Mouse (Mus musculus) heart, embryonic 13.5 days (tissue): ENCODE results near the gene Fezf2. TPM values are rescaled to one million over a fixed set of nuclear protein-coding genes. Genes with fewer than 3 reads are reported as not detected.

ENCODE experiments used
- ATAC-seq: fragments of 200-750 bp; cut with Nextera tagmentation; 2 replicates; pipeline ENCODE4 v1.8.0; 2017; ENCODE audit warnings: moderate TSS enrichment; ENCODE audit not compliant: insufficient number of reproducible peaks, low FRiP score, low TSS enrichment; ENCODE audit errors: extremely low read depth
- H3K27ac ChIP-seq: fragments of 300-500 bp; sonication (generic); replicated peaks from 2 replicates; pipeline ENCODE4 v1.5.1; 2015; ENCODE audit warnings: moderate library complexity, mild to moderate bottlenecking, inconsistent platforms
- H3K27me3 ChIP-seq: fragments of 300-500 bp; sonication (generic); replicated peaks from 2 replicates; pipeline ENCODE4 v1.6.1; 2015; ENCODE audit warnings: mild to moderate bottlenecking, inconsistent platforms
- H3K36me3 ChIP-seq: fragments of 300-500 bp; sonication (generic); 2 replicates; pipeline ENCODE4 v1.6.1; 2015; ENCODE audit warnings: mild to moderate bottlenecking, inconsistent platforms
- H3K4me1 ChIP-seq: fragments of 300-500 bp; sonication (generic); 2 replicates; pipeline ENCODE4 v1.6.1; 2015; ENCODE audit warnings: inconsistent platforms
- H3K4me2 ChIP-seq: fragments of 300-500 bp; sonication (generic); 2 replicates; pipeline ENCODE4 v1.6.1; 2015; ENCODE audit warnings: inconsistent platforms, mild to moderate bottlenecking, moderate library complexity
- H3K4me3 ChIP-seq: fragments of 300-500 bp; sonication (generic); 2 replicates; pipeline ENCODE4 v1.5.1; 2015; ENCODE audit warnings: moderate library complexity, mild to moderate bottlenecking, inconsistent platforms
- H3K9ac ChIP-seq: fragments of 300-500 bp; sonication (generic); 2 replicates; pipeline ENCODE4 v1.6.1; 2015; ENCODE audit warnings: inconsistent platforms, mild to moderate bottlenecking, moderate library complexity
- H3K9me3 ChIP-seq: fragments of 300-500 bp; sonication (generic); 2 replicates; pipeline ENCODE4 v1.6.1; 2016; ENCODE audit warnings: inconsistent platforms
- WGBS: fragments of 180-500 bp; shearing (Covaris S2); methylation state at CpG from one replicate; pipeline ENCODE4 v1.1.7; 2015; ENCODE audit warnings: mixed read lengths; 5-methylcytosine and 5-hydroxymethylcytosine counted together
- polyA plus RNA-seq: library from polyadenylated mRNA; unstranded; fragments of >200 nt; fragmentation: Nextera tagmentation; extraction: Ambion mirVana; gene quantifications from 2 replicates; pipeline ENCODE4 v1.2.1, GENCODE M21; 2015

Fezf2 gene
- polyA plus RNA-seq, 1 experiment from 2014 or later: 0.07 TPM

GRCm38 (mm10) chr14:12341789-12342457 is 6.1 kb downstream of the Fezf2 start:
- Histone ChIP-seq H3K36me3 (no peaks in the 10 kb centered on the region), H3K9me3 (no peaks in the 10 kb centered on the region), H3K4me2 (no peak overlapping the region), H3K9ac (no peak overlapping the region), H3K4me1 (peaks cover 40% of the 10 kb centered on the region), H3K27ac (no peak overlapping the region), H3K4me3 (no peak overlapping the region), H3K27me3 (peaks cover 100% of the 10 kb centered on the region)
- no peak for ATAC-seq
- 3% methylated on average over 24 of the region's 24 CpGs for WGBS

DNA sequence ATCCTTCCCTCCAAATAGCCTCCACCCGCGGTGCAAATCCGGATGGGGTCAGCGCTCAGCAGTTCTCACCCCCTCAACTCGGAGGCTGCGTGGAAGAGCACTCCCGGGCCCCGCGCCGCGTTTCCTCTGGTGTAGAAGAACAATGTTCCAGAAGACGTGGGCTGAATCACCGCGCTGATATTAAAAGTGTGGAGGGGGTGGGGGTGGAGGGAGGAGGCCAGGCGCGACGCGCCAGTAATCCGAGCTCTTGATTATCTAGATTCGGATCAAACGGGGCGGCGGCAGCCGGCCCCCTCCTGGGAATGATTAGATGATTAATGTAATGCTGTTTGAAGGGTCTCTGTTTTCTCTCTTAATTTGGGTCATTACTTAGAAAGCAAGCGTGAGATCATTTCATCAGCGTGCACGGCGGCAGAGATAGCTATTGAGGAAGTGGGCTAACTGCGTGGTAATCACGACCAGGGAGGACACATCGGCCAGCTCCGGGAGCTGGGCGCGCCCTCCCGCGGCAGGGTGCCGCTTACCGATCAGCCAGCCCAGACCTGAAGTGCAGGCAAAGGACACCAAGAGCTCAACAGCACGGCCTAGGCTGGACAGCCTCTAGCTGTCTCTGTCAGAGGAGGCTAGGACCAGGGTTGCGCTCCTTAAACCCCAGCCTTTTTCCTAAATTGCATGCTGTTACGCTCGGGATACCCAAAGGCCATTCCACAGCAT is 6.8 kb downstream of the Fezf2 start:
- under 1% methylated on average over 42 of the region's 42 CpGs for WGBS
- no peaks in the 10 kb centered on the region for H3K36me3 ChIP-seq
- no peaks in the 10 kb centered on the region for H3K9me3 ChIP-seq
- ATAC-seq: no peak
- peak overlapping the region; percentile 46 for H3K4me2 ChIP-seq
- H3K27me3 ChIP-seq: peaks cover 100% of the 10 kb centered on the region
- no peak overlapping the region for H3K9ac ChIP-seq
- peaks cover 33% of the 10 kb centered on the region for H3K4me1 ChIP-seq
- H3K4me3 ChIP-seq: peak overlapping the region; percentile 21
- no peak overlapping the region for H3K27ac ChIP-seq

GRCm38 (mm10) chr14:12340238-12341074 is 7.5 kb downstream of the Fezf2 start:
- no peak for ATAC-seq
- H3K4me3 ChIP-seq: peak overlapping the region; percentile 23
- WGBS: 1% methylated on average over 19 of the region's 19 CpGs

GRCm38 (mm10) chr14:12338811-12339565 is 9.0 kb downstream of the Fezf2 start:
- ATAC-seq: no peak
- Histone ChIP-seq H3K4me3 (no peak overlapping the region), H3K9me3 (no peaks in the 10 kb centered on the region), H3K27ac (no peak overlapping the region), H3K36me3 (no peaks in the 10 kb centered on the region), H3K4me2 (no peak overlapping the region), H3K27me3 (peaks cover 100% of the 10 kb centered on the region), H3K4me1 (peaks cover 13% of the 10 kb centered on the region), H3K9ac (no peak overlapping the region)
- WGBS: under 1% methylated on average over 10 of the region's 10 CpGs

More at GRCm38 (mm10) chr14:12340238-12341074, 7.5 kb downstream of the Fezf2 start:
- Histone ChIP-seq H3K27ac (no peak overlapping the region), H3K36me3 (no peaks in the 10 kb centered on the region), H3K4me2 (peak overlapping the region; percentile 53), H3K9me3 (no peaks in the 10 kb centered on the region), H3K9ac (peak overlapping the region; percentile 10; the same call in 1 of the 2 replicates), H3K27me3 (peaks cover 100% of the 10 kb centered on the region), H3K4me1 (peaks cover 25% of the 10 kb centered on the region)

- H3K4me1 ChIP-seq: peaks cover 13% of the 10 kb centered on the region
- no peak overlapping the region for H3K9ac ChIP-seq
- no peaks in the 10 kb centered on the region for H3K36me3 ChIP-seq
- WGBS: 3% methylated on average over 16 of the region's 16 CpGs
- no peak overlapping the region for H3K27ac ChIP-seq
- H3K9me3 ChIP-seq: no peaks in the 10 kb centered on the region
- no peak overlapping the region for H3K4me2 ChIP-seq
- no peak for ATAC-seq
- H3K27me3 ChIP-seq: peaks cover 100% of the 10 kb centered on the region
- H3K4me3 ChIP-seq: no peak overlapping the region
Measured at GRCm38 (mm10) chr14:12337998-12338809, 9.8 kb downstream of the Fezf2 start.

GRCm38 (mm10) chr14:12337421-12337997 is 10.5 kb downstream of the Fezf2 start:
- WGBS: 9% methylated on average over 8 of the region's 8 CpGs
- no peak overlapping the region for H3K27ac ChIP-seq
- no peak for ATAC-seq

GRCm38 (mm10) chr14:12334925-12335324 is 13.1 kb downstream of the Fezf2 start:
- H3K4me2 ChIP-seq: no peak overlapping the region
- no peaks in the 10 kb centered on the region for H3K4me1 ChIP-seq
- H3K27ac ChIP-seq: no peak overlapping the region
- 32% methylated on average over 7 of the region's 7 CpGs for WGBS
- no peak overlapping the region for H3K9ac ChIP-seq
- no peaks in the 10 kb centered on the region for H3K36me3 ChIP-seq
- H3K9me3 ChIP-seq: no peaks in the 10 kb centered on the region
- ATAC-seq: no peak
- no peak overlapping the region for H3K4me3 ChIP-seq
- peaks cover 78% of the 10 kb centered on the region for H3K27me3 ChIP-seq

More at GRCm38 (mm10) chr14:12337421-12337997, 10.5 kb downstream of the Fezf2 start:
- no peak overlapping the region for H3K4me3 ChIP-seq
- H3K27me3 ChIP-seq: peaks cover 99% of the 10 kb centered on the region
- H3K4me1 ChIP-seq: peaks cover 13% of the 10 kb centered on the region
- H3K36me3 ChIP-seq: no peaks in the 10 kb centered on the region
- H3K4me2 ChIP-seq: no peak overlapping the region
- H3K9me3 ChIP-seq: no peaks in the 10 kb centered on the region
- no peak overlapping the region for H3K9ac ChIP-seq

DNA sequence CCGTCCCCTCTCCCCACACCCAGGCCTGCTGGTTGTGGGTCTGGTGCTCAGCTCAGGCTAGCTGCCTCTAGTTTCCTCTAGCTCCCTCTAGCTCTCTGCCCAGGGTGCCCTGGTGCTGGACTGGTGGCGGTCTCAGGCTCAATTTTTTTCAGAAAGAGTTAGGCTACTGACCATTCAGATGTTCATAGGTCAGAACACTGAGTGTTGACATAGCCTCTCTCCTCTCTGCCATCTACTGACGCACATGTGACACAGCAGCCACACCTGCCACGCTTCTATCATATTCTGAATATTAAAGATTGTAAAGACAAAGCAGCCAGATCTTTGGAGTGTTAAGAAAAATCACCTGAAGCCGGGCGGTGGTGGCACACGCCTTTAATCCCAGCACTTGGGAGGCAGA is 14.4 kb downstream of the Fezf2 start:
- no peaks in the 10 kb centered on the region for H3K4me1 ChIP-seq
- no peak overlapping the region for H3K4me2 ChIP-seq
- WGBS: 72% methylated on average over 7 of the region's 7 CpGs
- no peak overlapping the region for H3K4me3 ChIP-seq
- peaks cover 65% of the 10 kb centered on the region for H3K27me3 ChIP-seq
- H3K9me3 ChIP-seq: no peaks in the 10 kb centered on the region
- no peaks in the 10 kb centered on the region for H3K36me3 ChIP-seq
- H3K9ac ChIP-seq: no peak overlapping the region
- no peak overlapping the region for H3K27ac ChIP-seq
- no peak for ATAC-seq

DNA sequence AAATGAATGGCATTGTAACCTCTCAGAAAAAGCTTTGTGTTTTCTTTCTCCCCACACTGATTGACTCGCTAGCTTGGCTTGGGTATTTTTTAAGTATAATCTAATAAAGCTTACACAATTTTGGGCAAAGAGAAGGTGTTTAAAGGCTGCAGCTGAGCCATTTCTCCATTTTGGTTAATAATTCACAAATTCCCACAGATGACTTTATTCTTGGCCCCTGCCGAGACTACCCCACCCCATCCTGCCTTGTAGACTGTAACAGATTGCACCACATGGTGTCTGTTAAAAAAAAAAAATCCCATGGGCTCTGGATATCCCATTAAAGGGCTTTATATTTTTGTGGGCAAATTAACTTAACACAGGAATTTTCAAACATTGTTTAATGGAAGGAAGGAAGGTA is 44.9 kb downstream of the Fezf2 start:
- Histone ChIP-seq H3K4me1 (0 out of 2 replicates have a peak, but pooled peaks cover 3% of the 10 kb centered on the region), H3K4me3 (no peak overlapping the region), H3K4me2 (no peak overlapping the region), H3K9me3 (no peaks in the 10 kb centered on the region), H3K9ac (no peak overlapping the region), H3K27me3 (no peaks in the 10 kb centered on the region), H3K36me3 (peaks cover 22% of the 10 kb centered on the region), H3K27ac (no peak overlapping the region)
- no peak for ATAC-seq
- 76% methylated on average over 2 of the region's 2 CpGs for WGBS

- H3K4me3 ChIP-seq: no peak overlapping the region
- H3K9ac ChIP-seq: no peak overlapping the region
- no peak overlapping the region for H3K4me2 ChIP-seq
- ATAC-seq: no peak
- no peak overlapping the region for H3K27ac ChIP-seq
- WGBS: 73% methylated on average over 3 of the region's 3 CpGs
- H3K4me1 ChIP-seq: 0 out of 2 replicates have a peak, but pooled peaks cover 3% of the 10 kb centered on the region
- no peaks in the 10 kb centered on the region for H3K27me3 ChIP-seq
- H3K9me3 ChIP-seq: no peaks in the 10 kb centered on the region
- peaks cover 31% of the 10 kb centered on the region for H3K36me3 ChIP-seq
Measured at GRCm38 (mm10) chr14:12300677-12301076, 47.3 kb downstream of the Fezf2 start.
